Mouse (Mus musculus): Measurements from ENCODE around the gene Dnaja4.
A peak's percentile ranks its signal among the peaks of the same experiment; 100 is the strongest.
"Not testable (repeated sequence)": the region's sequence is repeated elsewhere in the genome, so short reads cannot be mapped to it uniquely, and the experiment has no call there.

The Dnaja4 gene

GRCm38 (mm10) chr9:54698318-54699086 is at the start of gene Dnaja4:
Gene Dnaja4, plus strand, starts transcription at chr9:54698873.
- no peak for DNase-seq

- no peak for DNase-seq
Observed at GRCm38 (mm10) chr9:54649360-54649759, 49.3 kb upstream of the Dnaja4 start.

- no peak for DNase-seq
Observed at GRCm38 (mm10) chr9:54652778-54653177, 45.9 kb upstream of the Dnaja4 start.

- DNase-seq = no peak
Observed at GRCm38 (mm10) chr9:54655846-54656245, 42.8 kb upstream of the Dnaja4 start.

GRCm38 (mm10) chr9:54656402-54656801 is 42.3 kb upstream of the Dnaja4 start:
- DNase-seq = no peak

GRCm38 (mm10) chr9:54658773-54659172 is 39.9 kb upstream of the Dnaja4 start:
- no peak for DNase-seq

GRCm38 (mm10) chr9:54661605-54662377 is 36.9 kb upstream of the Dnaja4 start, which contains the start of gene Acsbg1:
Gene Acsbg1, minus strand, starts transcription at chr9:54661870.
- no peak for DNase-seq

- no peak for DNase-seq
Observed at GRCm38 (mm10) chr9:54664358-54664757, 34.3 kb upstream of the Dnaja4 start.

- DNase-seq = no peak
Observed at GRCm38 (mm10) chr9:54666116-54666515, 32.6 kb upstream of the Dnaja4 start.

- no peak for DNase-seq
Observed at GRCm38 (mm10) chr9:54668455-54668854, 30.2 kb upstream of the Dnaja4 start.

GRCm38 (mm10) chr9:54671962-54672361 is 26.7 kb upstream of the Dnaja4 start:
- DNase-seq = no peak

GRCm38 (mm10) chr9:54673887-54674286 is 24.8 kb upstream of the Dnaja4 start:
- no peak for DNase-seq

- DNase-seq = peak; percentile 51 to 61
Observed at GRCm38 (mm10) chr9:54676531-54676986, 22.1 kb upstream of the Dnaja4 start.

- DNase-seq = no peak
Observed at GRCm38 (mm10) chr9:54682846-54683245, 15.8 kb upstream of the Dnaja4 start.

GRCm38 (mm10) chr9:54683814-54684605 is 14.7 kb upstream of the Dnaja4 start:
- no peak for DNase-seq

GRCm38 (mm10) chr9:54687246-54688236 is 11.1 kb upstream of the Dnaja4 start:
- DNase-seq = no peak

- no peak for DNase-seq
Observed at GRCm38 (mm10) chr9:54689446-54689845, 9.2 kb upstream of the Dnaja4 start.

GRCm38 (mm10) chr9:54690697-54691096 is 8.0 kb upstream of the Dnaja4 start:
- DNase-seq = not testable (repeated sequence)

- DNase-seq = peak; percentile 44 to 47
Observed at GRCm38 (mm10) chr9:54691241-54691805, 7.3 kb upstream of the Dnaja4 start.

- no peak for DNase-seq
Observed at GRCm38 (mm10) chr9:54699087-54699344, 343 bp downstream of the Dnaja4 start.

GRCm38 (mm10) chr9:54699345-54700173 is 886 bp downstream of the Dnaja4 start:
- DNase-seq = peak; percentile 34 to 46
